Mouse (Mus musculus): ENCODE results near the gene Hoxb7.

- TF ChIP-seq CTCF (IDR thresholded peaks at IDR 0.05) (no peak), EP300 (IDR thresholded peaks at IDR 0.05) (no peak)
These were observed 50.2 kb downstream of the Hoxb7 start for GRCm38 (mm10) chr11:96336597-96336996.

Measured in lung, postnatal 0 days (tissue).